Mouse (Mus musculus) heart, embryonic 15.5 days (tissue): ENCODE measurements around the gene Cnot10. TPM values are rescaled to one million over a fixed set of nuclear protein-coding genes. Genes with fewer than 3 reads are reported as not detected.
A peak's percentile ranks its signal among the peaks of the same experiment; 100 is the strongest.

Experiments
- ATAC-seq: fragments of 200-750 bp; cut with Nextera tagmentation; replicated peaks from 2 replicates; pipeline ENCODE4 v1.8.0; 2017; ENCODE audit warnings: low read depth, moderate TSS enrichment; ENCODE audit not compliant: insufficient number of reproducible peaks, insufficient read depth, low FRiP score
- H3K27ac ChIP-seq: fragments of 300-500 bp; sonication (generic); 2 replicates; pipeline ENCODE4 v1.5.1; 2015; ENCODE audit warnings: mild to moderate bottlenecking, inconsistent platforms
- H3K27me3 ChIP-seq: fragments of 300-500 bp; sonication (generic); 2 replicates; pipeline ENCODE4 v1.6.1; 2015; ENCODE audit warnings: inconsistent platforms
- H3K36me3 ChIP-seq: fragments of 300-500 bp; sonication (generic); 2 replicates; pipeline ENCODE4 v1.6.1; 2015; ENCODE audit warnings: mild to moderate bottlenecking, inconsistent platforms
- H3K4me1 ChIP-seq: fragments of 300-500 bp; sonication (generic); replicated peaks from 2 replicates; pipeline ENCODE4 v1.6.1; 2015; ENCODE audit warnings: inconsistent platforms
- H3K4me2 ChIP-seq: fragments of 300-500 bp; sonication (generic); 2 replicates; pipeline ENCODE4 v1.6.1; 2015; ENCODE audit warnings: inconsistent platforms, mild to moderate bottlenecking, moderate library complexity
- H3K4me3 ChIP-seq: fragments of 300-500 bp; sonication (generic); 2 replicates; pipeline ENCODE4 v1.5.1; 2015; ENCODE audit warnings: mild to moderate bottlenecking, inconsistent platforms
- H3K9ac ChIP-seq: fragments of 300-500 bp; sonication (generic); 2 replicates; pipeline ENCODE4 v1.6.1; 2015; ENCODE audit warnings: mild to moderate bottlenecking, inconsistent platforms
- H3K9me3 ChIP-seq: fragments of 300-500 bp; sonication (generic); replicated peaks from 2 replicates; pipeline ENCODE4 v1.6.1; 2016; ENCODE audit warnings: inconsistent platforms
- WGBS: fragments of 180-500 bp; shearing (Covaris S2); methylation state at CpG from one replicate; pipeline ENCODE4 v1.1.7; 2015; ENCODE audit warnings: mixed read lengths; 5-methylcytosine and 5-hydroxymethylcytosine counted together
- polyA plus RNA-seq: library from polyadenylated mRNA; unstranded; fragments of >200 nt; fragmentation: Nextera tagmentation; extraction: Ambion mirVana; gene quantifications from 2 replicates; pipeline ENCODE4 v1.2.1, GENCODE M21; 2015

Cnot10 gene
- polyA plus RNA-seq, 1 experiment from 2014 or later: 31.0 TPM

- no peaks in the 10 kb centered on the region for H3K27me3 ChIP-seq
- no peaks in the 10 kb centered on the region for H3K36me3 ChIP-seq
- 38% methylated on average over 9 of the region's 9 CpGs for WGBS
- H3K4me2 ChIP-seq: no peak overlapping the region
- H3K27ac ChIP-seq: no peak overlapping the region
- peaks cover 21% of the 10 kb centered on the region for H3K4me1 ChIP-seq
- no peak overlapping the region for H3K9ac ChIP-seq
- H3K9me3 ChIP-seq: no peaks in the 10 kb centered on the region
- H3K4me3 ChIP-seq: no peak overlapping the region
- ATAC-seq: no peak
Measured at GRCm38 (mm10) chr9:114544754-114545393, 95.1 kb downstream of the Cnot10 start.

- Histone ChIP-seq H3K27me3 (no peaks in the 10 kb centered on the region), H3K27ac (no peak overlapping the region), H3K9me3 (no peaks in the 10 kb centered on the region), H3K4me1 (peaks cover 20% of the 10 kb centered on the region), H3K4me3 (no peak overlapping the region), H3K36me3 (no peaks in the 10 kb centered on the region), H3K9ac (no peak overlapping the region), H3K4me2 (no peak overlapping the region)
- WGBS: 59% methylated on average over 17 of the region's 17 CpGs
- ATAC-seq: no peak
Measured at GRCm38 (mm10) chr9:114543882-114544753, 95.9 kb downstream of the Cnot10 start.

- Histone ChIP-seq H3K27me3 (no peaks in the 10 kb centered on the region), H3K4me2 (no peak overlapping the region), H3K4me3 (no peak overlapping the region), H3K4me1 (peaks cover 29% of the 10 kb centered on the region), H3K9me3 (no peaks in the 10 kb centered on the region), H3K9ac (no peak overlapping the region), H3K36me3 (no peaks in the 10 kb centered on the region), H3K27ac (no peak overlapping the region)
- WGBS: 5% methylated on average over 1 of the region's 1 CpGs
- ATAC-seq: peak; percentile 24; the same call in 1 of the 2 replicates
Measured at GRCm38 (mm10) chr9:114541279-114541741, 98.7 kb downstream of the Cnot10 start.

GRCm38 (mm10) chr9:114538996-114539563 lies 100.9 kb downstream of the Cnot10 start:
- ATAC-seq: no peak
- H3K4me2 ChIP-seq: no peak overlapping the region
- H3K4me1 ChIP-seq: peaks cover 22% of the 10 kb centered on the region
- no peak overlapping the region for H3K27ac ChIP-seq
- H3K36me3 ChIP-seq: no peaks in the 10 kb centered on the region
- no peaks in the 10 kb centered on the region for H3K9me3 ChIP-seq
- H3K4me3 ChIP-seq: no peak overlapping the region
- H3K9ac ChIP-seq: no peak overlapping the region
- no peaks in the 10 kb centered on the region for H3K27me3 ChIP-seq
- WGBS: 74% methylated on average over 7 of the region's 7 CpGs

- 40% methylated on average over 2 of the region's 2 CpGs for WGBS
- no peak overlapping the region for H3K27ac ChIP-seq
- no peak overlapping the region for H3K4me2 ChIP-seq
- peaks cover 19% of the 10 kb centered on the region for H3K4me1 ChIP-seq
- H3K9me3 ChIP-seq: no peaks in the 10 kb centered on the region
- H3K36me3 ChIP-seq: no peaks in the 10 kb centered on the region
- no peak for ATAC-seq
- H3K27me3 ChIP-seq: no peaks in the 10 kb centered on the region
- H3K4me3 ChIP-seq: no peak overlapping the region
- H3K9ac ChIP-seq: no peak overlapping the region
Measured at GRCm38 (mm10) chr9:114536628-114537027, 103.4 kb downstream of the Cnot10 start.

Other genes with a start within 250 kb of the Cnot10 start
- gene Crtap, start 249.5 kb downstream of the Cnot10 start, polyA plus RNA-seq: 126 and 148 TPM in 2 replicates
- gene Glb1, start 239.1 kb downstream of the Cnot10 start, polyA plus RNA-seq: 36.6 and 47.4 TPM in 2 replicates
- 6.7 and 8.4 TPM in 2 replicates for gene Tmppe, start 239.1 kb downstream of the Cnot10 start, polyA plus RNA-seq
- gene Ccr4, start 135.3 kb downstream of the Cnot10 start, polyA plus RNA-seq: 0.57 TPM in 1 of 2 replicates, not detected in the other
- 1.3 and 1.7 TPM in 2 replicates for gene C130032M10Rik, start 124.5 kb downstream of the Cnot10 start, polyA plus RNA-seq
- gene Trim71, start 75.8 kb downstream of the Cnot10 start, polyA plus RNA-seq: 0.05 and 0.10 TPM in 2 replicates
- 72.3 and 73.5 TPM in 2 replicates for gene Dync1li1, start 48.6 kb upstream of the Cnot10 start, polyA plus RNA-seq
- gene Cmtm6, start 90.9 kb upstream of the Cnot10 start, polyA plus RNA-seq: 39.3 and 47.0 TPM in 2 replicates
- gene Cmtm7, start 141.7 kb upstream of the Cnot10 start, polyA plus RNA-seq: 97.5 and 134 TPM in 2 replicates
- 15.0 and 19.6 TPM in 2 replicates for gene Cmtm8, start 204.0 kb upstream of the Cnot10 start, polyA plus RNA-seq